Mouse (Mus musculus) heart, adult 2 months (tissue): ENCODE results near the gene Rsbn1l.

ENCODE experiments used
- CTCF ChIP-seq: fragments of 200-600 bp; IDR thresholded peaks from 2 replicates; pipeline ENCODE4 v1.8.1; 2022; ENCODE audit warnings: antibody characterized with exemption, mild to moderate bottlenecking, moderate library complexity
- EP300 ChIP-seq: fragments of 200-500 bp; IDR thresholded peaks from 2 replicates; pipeline ENCODE4 v1.6.1; 2011; ENCODE audit warnings: low read depth, low read length, control low read depth; ENCODE audit not compliant: insufficient read depth
- POLR2A ChIP-seq: fragments of 200-500 bp; IDR thresholded peaks from 2 replicates; pipeline ENCODE4 v1.6.1; 2011; ENCODE audit warnings: mild to moderate bottlenecking, low read depth, low read length, control low read depth; ENCODE audit not compliant: insufficient read depth

GRCm38 (mm10) chr5:20855066-20855465 is 101.1 kb downstream of the Rsbn1l start:
- TF ChIP-seq POLR2A (no peak), EP300 (no peak), CTCF (no peak)
